Mouse (Mus musculus) cortical plate, adult 2 months (tissue): ENCODE results near the gene Olfr974.

ENCODE experiments used
- CTCF ChIP-seq: fragments of 200-500 bp; IDR thresholded peaks from 2 replicates; pipeline ENCODE4 v1.5.1; 2011; ENCODE audit warnings: mild to moderate bottlenecking, control low read depth, low read length; ENCODE audit not compliant: insufficient read depth; ENCODE audit errors: extremely low read depth
- POLR2A ChIP-seq: fragments of 200-500 bp; IDR thresholded peaks from 2 replicates; pipeline ENCODE4 v1.6.1; 2011; ENCODE audit warnings: mild to moderate bottlenecking, low read length, control low read depth; ENCODE audit not compliant: insufficient read depth; ENCODE audit errors: extremely low read depth

GRCm38 (mm10) chr9:39909939-39910338 is 27.4 kb upstream of the Olfr974 start:
- TF ChIP-seq POLR2A (no peak), CTCF (no peak)
